Mouse (Mus musculus) embryonic facial prominence, embryonic 12.5 days (tissue): Measurements from ENCODE around the gene Afg1l. TPM values are rescaled to one million over a fixed set of nuclear protein-coding genes. Genes with fewer than 3 reads are reported as not detected.

Experiments used
- ATAC-seq: fragments of 200-750 bp; cut with Nextera tagmentation; 2 replicates; pipeline ENCODE4 v1.8.0; 2017; ENCODE audit not compliant: insufficient number of reproducible peaks, insufficient read depth, low FRiP score, low TSS enrichment
- H3K27ac ChIP-seq: fragments of 300-500 bp; sonication (generic); 2 replicates; pipeline ENCODE4 v1.5.1; 2016; ENCODE audit warnings: mild to moderate bottlenecking
- H3K27me3 ChIP-seq: fragments of 300-500 bp; sonication (generic); 2 replicates; pipeline ENCODE4 v1.6.1; 2016; ENCODE audit warnings: mild to moderate bottlenecking, moderate library complexity
- H3K36me3 ChIP-seq: fragments of 300-500 bp; sonication (generic); 2 replicates; pipeline ENCODE4 v1.6.1; 2016; ENCODE audit warnings: mild to moderate bottlenecking
- H3K4me1 ChIP-seq: fragments of 300-500 bp; sonication (generic); 2 replicates; pipeline ENCODE4 v1.6.1; 2016
- H3K4me2 ChIP-seq: fragments of 300-500 bp; sonication (generic); replicated peaks from 2 replicates; pipeline ENCODE4 v1.6.1; 2016; ENCODE audit warnings: mild to moderate bottlenecking, moderate library complexity
- H3K4me3 ChIP-seq: fragments of 300-500 bp; sonication (generic); 2 replicates; pipeline ENCODE4 v1.5.1; 2016; ENCODE audit warnings: mild to moderate bottlenecking
- H3K9ac ChIP-seq: fragments of 300-500 bp; sonication (generic); 2 replicates; pipeline ENCODE4 v1.6.1; 2016; ENCODE audit warnings: mild to moderate bottlenecking, moderate library complexity
- H3K9me3 ChIP-seq: fragments of 300-500 bp; sonication (generic); 2 replicates; pipeline ENCODE4 v1.6.1; 2016; ENCODE audit warnings: mild to moderate bottlenecking, moderate library complexity
- WGBS: fragments of 180-500 bp; shearing (Covaris S2); methylation state at CpG from one replicate; pipeline ENCODE4 v1.1.7; 2016; 5-methylcytosine and 5-hydroxymethylcytosine counted together
- polyA plus RNA-seq: library from polyadenylated mRNA; unstranded; fragments of >200 nt; fragmentation: Nextera tagmentation; extraction: Ambion mirVana; gene quantifications from 2 replicates; pipeline ENCODE4 v1.2.1, GENCODE M21; 2016

Gene Afg1l
- polyA plus RNA-seq, 1 experiment from 2014 or later = 5.6 TPM

GRCm38 (mm10) chr10:42269281-42270025, 208.9 kb downstream of the Afg1l start:
- no peak overlapping the region for H3K4me3 ChIP-seq
- no peak for ATAC-seq
- no peak overlapping the region for H3K9ac ChIP-seq
- no peaks in the 10 kb centered on the region for H3K9me3 ChIP-seq
- H3K27ac ChIP-seq = no peak overlapping the region
- H3K4me2 ChIP-seq = no peak overlapping the region
- WGBS = 70% methylated on average over 15 of the region's 15 CpGs
- H3K27me3 ChIP-seq = 0 out of 2 replicates have a peak, but pooled peaks cover 5% of the 10 kb centered on the region
- H3K36me3 ChIP-seq = peaks cover 28% of the 10 kb centered on the region
- peaks cover 38% of the 10 kb centered on the region for H3K4me1 ChIP-seq

DNA sequence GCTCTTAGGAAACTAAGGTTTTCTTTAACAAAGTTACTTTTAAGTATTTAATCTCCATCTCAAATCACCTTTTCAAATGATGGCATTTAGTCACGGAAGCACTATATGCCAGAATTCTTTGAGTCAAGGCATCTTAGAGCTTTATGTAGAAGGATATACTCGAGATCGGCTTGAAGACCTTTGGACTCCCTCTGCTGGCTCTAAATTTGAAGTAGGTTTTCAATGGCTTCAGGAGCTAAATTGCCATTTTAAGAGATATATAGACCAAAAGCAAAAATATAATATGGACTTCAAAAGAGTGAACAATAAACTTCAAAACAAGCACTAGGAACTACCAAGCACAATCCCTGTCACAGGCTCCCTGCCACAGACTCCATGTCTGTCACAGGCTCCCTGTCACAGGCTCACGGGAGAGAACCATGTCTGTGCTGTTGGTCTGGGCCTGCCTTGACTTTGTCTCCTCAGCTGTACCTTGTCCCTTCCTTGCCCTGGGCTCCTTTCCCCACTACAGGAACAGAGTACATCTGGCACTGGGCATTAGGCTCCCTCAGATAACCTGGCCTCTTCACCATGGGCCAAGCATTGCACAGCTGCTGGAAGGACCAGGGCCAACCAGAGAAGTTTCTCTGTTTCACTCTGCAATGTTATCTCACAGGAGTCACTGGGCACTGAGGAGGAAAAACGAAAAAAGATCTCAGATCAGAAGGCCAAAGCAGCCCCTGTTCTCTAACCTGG, 210.4 kb downstream of the Afg1l start:
- Histone ChIP-seq H3K4me1 (peaks cover 25% of the 10 kb centered on the region), H3K4me2 (no peak overlapping the region), H3K9ac (no peak overlapping the region), H3K36me3 (peaks cover 28% of the 10 kb centered on the region), H3K27ac (no peak overlapping the region), H3K27me3 (no peaks in the 10 kb centered on the region), H3K4me3 (no peak overlapping the region), H3K9me3 (no peaks in the 10 kb centered on the region)
- 82% methylated on average over 5 of the region's 5 CpGs for WGBS
- ATAC-seq = no peak

DNA sequence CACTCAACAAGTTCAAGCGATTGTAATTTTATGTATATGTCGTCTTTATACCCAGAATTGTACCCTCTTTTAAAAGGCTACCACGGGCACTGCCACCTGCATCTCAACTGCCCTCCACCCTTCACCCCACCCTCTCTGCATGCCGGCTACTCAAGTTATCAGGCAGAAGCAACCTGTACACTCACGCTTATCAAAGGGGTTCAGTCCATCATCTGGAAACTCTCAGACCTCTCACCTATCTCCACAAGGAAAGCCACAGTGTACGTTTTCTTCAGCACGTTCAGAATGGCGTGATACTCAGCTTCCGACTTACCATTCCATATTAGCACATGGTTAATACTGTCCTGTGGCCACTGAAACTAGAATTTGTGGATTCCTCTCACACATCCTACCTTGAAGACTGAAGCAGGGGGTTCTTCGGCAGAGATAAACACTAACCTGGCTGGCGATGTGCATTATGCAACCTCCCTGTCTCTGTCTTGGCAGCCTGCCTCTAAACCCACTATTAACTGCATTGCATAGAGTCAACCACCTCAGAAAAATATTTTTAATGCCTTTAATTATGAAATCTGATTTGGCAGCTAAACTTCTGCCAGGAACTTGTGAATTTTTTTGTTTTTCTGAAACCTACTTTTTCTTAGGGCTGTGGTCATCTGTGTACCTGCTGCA, 213.2 kb downstream of the Afg1l start:
- 90% methylated on average over 11 of the region's 11 CpGs for WGBS
- no peak overlapping the region for H3K9ac ChIP-seq
- H3K27ac ChIP-seq = no peak overlapping the region
- peaks cover 24% of the 10 kb centered on the region for H3K36me3 ChIP-seq
- H3K4me1 ChIP-seq = peaks cover 14% of the 10 kb centered on the region
- H3K4me2 ChIP-seq = no peak overlapping the region
- ATAC-seq = no peak
- no peaks in the 10 kb centered on the region for H3K9me3 ChIP-seq
- H3K4me3 ChIP-seq = no peak overlapping the region
- no peaks in the 10 kb centered on the region for H3K27me3 ChIP-seq

DNA sequence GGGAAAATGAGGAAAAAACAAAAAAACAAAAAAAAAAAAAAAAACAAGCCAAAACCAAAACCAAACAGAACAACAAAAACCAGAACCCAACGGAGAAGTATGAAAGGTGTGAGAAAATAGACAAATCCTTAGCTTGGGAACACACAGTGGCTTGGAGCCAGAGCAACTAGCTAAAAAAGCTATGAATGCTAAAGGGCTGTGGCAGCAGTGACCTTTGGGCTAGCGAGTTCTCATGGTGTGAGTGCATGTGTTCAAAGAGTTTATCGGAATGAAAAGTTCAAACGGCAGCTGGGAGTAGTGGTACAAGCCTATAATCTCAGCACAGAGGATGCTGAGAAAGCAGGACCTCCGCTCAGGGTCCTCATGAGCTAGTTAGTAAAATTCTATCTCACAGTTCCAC, 214.2 kb downstream of the Afg1l start:
- ATAC-seq = no peak
- Histone ChIP-seq H3K27me3 (no peaks in the 10 kb centered on the region), H3K4me2 (no peak overlapping the region), H3K36me3 (peaks cover 22% of the 10 kb centered on the region), H3K27ac (no peak overlapping the region), H3K4me1 (peaks cover 6% of the 10 kb centered on the region), H3K9ac (no peak overlapping the region), H3K9me3 (no peaks in the 10 kb centered on the region), H3K4me3 (no peak overlapping the region)
- WGBS = 81% methylated on average over 5 of the region's 5 CpGs

- H3K9me3 ChIP-seq = no peaks in the 10 kb centered on the region
- no peaks in the 10 kb centered on the region for H3K27me3 ChIP-seq
- H3K4me2 ChIP-seq = no peak overlapping the region
- ATAC-seq = no peak
- WGBS = 48% methylated on average over 8 of the region's 8 CpGs
- H3K27ac ChIP-seq = no peak overlapping the region
- H3K4me3 ChIP-seq = no peak overlapping the region
- no peak overlapping the region for H3K9ac ChIP-seq
- peaks cover 1% of the 10 kb centered on the region; the same call in 1 of the 2 replicates for H3K4me1 ChIP-seq
- H3K36me3 ChIP-seq = peaks cover 17% of the 10 kb centered on the region
Measured at GRCm38 (mm10) chr10:42263701-42264100, 214.7 kb downstream of the Afg1l start.

Other genes with a start within 250 kb of the Afg1l start
- gene Foxo3, start 201.8 kb downstream of the Afg1l start, polyA plus RNA-seq = 5.9 and 6.5 TPM in 2 replicates
- gene Snx3, start 23.5 kb upstream of the Afg1l start, polyA plus RNA-seq = 265 and 269 TPM in 2 replicates
- gene Nr2e1, start 105.1 kb upstream of the Afg1l start, polyA plus RNA-seq = 5.8 and 6.6 TPM in 2 replicates
- 13.6 and 14.1 TPM in 2 replicates for gene Ostm1, start 105.3 kb upstream of the Afg1l start, polyA plus RNA-seq